Mouse (Mus musculus) myocyte (in vitro differentiated cells): Measurements from ENCODE around the gene Zbed4. TPM values are rescaled to one million over a fixed set of nuclear protein-coding genes. Genes with fewer than 3 reads are reported as not detected.
A peak's percentile ranks its signal among the peaks of the same experiment; 100 is the strongest.

Experiments used
- H3K27me3 ChIP-seq: one replicate; pipeline ENCODE4 v1.6.1; 2011; ENCODE audit not compliant: control insufficient read depth, insufficient read depth, insufficient read length
- H3K36me3 ChIP-seq: one replicate; pipeline ENCODE4 v1.6.1; 2011; ENCODE audit not compliant: control insufficient read depth, insufficient read depth
- H3K4me2 ChIP-seq: one replicate; pipeline ENCODE4 v1.6.1; 2011; ENCODE audit warnings: low read depth, control low read depth
- H3K4me3 ChIP-seq: one replicate; pipeline ENCODE4 v1.5.1; 2011; ENCODE audit warnings: mild to moderate bottlenecking, control low read depth, moderate library complexity
- H3K79me2 ChIP-seq: one replicate; pipeline ENCODE4 v1.6.1; 2011; ENCODE audit not compliant: control insufficient read depth, insufficient read depth
- H3ac ChIP-seq: one replicate; pipeline ENCODE4 v1.6.1; 2011; ENCODE audit not compliant: control insufficient read depth, insufficient read length
- CEBPB ChIP-seq: IDR thresholded peaks from 2 replicates; pipeline ENCODE4 v1.6.1; 2011; ENCODE audit warnings: mild to moderate bottlenecking, moderate library complexity; ENCODE audit not compliant: poor library complexity, insufficient read depth, severe bottlenecking
- E2F4 ChIP-seq: IDR thresholded peaks from one replicate; pipeline ENCODE4 v1.6.1; 2011; ENCODE audit warnings: mild to moderate bottlenecking, control low read depth, moderate library complexity; ENCODE audit not compliant: insufficient read depth
- MAX ChIP-seq: IDR thresholded peaks from one replicate; pipeline ENCODE4 v1.6.1; 2011; ENCODE audit warnings: low read depth, mild to moderate bottlenecking, control low read depth
- MYOD1 ChIP-seq, 3 experiments: IDR thresholded peaks; one replicate each; pipeline ENCODE4 v1.6.1; 2011; ENCODE audit warnings: control low read depth in 2 of 3, low read depth in 2 of 3, mild to moderate bottlenecking in 2 of 3, moderate library complexity in 1 of 3; ENCODE audit not compliant: insufficient read length in 2 of 3, control insufficient read depth in 1 of 3
- MYOG ChIP-seq, 3 experiments: IDR thresholded peaks; one replicate each; pipeline ENCODE4 v1.6.1; 2011; ENCODE audit warnings: control low read depth in 2 of 3, low read depth in 2 of 3, mild to moderate bottlenecking in 2 of 3; ENCODE audit not compliant: insufficient read length in 2 of 3, control insufficient read depth in 1 of 3, insufficient read depth in 1 of 3
- POLR2A ChIP-seq: IDR thresholded peaks from one replicate; pipeline ENCODE4 v1.6.1; 2011; ENCODE audit warnings: low read depth, mild to moderate bottlenecking, control low read depth, moderate library complexity; ENCODE audit not compliant: insufficient read length
- POLR2AphosphoS2 ChIP-seq: IDR thresholded peaks from one replicate; pipeline ENCODE4 v1.6.1; 2011; ENCODE audit warnings: low read depth, control low read depth; ENCODE audit not compliant: insufficient read length
- REST ChIP-seq: IDR thresholded peaks from one replicate; pipeline ENCODE4 v1.6.1; 2011; ENCODE audit warnings: mild to moderate bottlenecking, control low read depth, moderate library complexity; ENCODE audit not compliant: insufficient read depth, insufficient read length
- SRF ChIP-seq: IDR thresholded peaks from one replicate; pipeline ENCODE4 v1.6.1; 2011; ENCODE audit warnings: low read depth; ENCODE audit not compliant: control insufficient read depth, insufficient read length
- TCF12 ChIP-seq: IDR thresholded peaks from one replicate; pipeline ENCODE4 v1.6.1; 2011; ENCODE audit warnings: mild to moderate bottlenecking, control low read depth; ENCODE audit not compliant: poor library complexity, insufficient read depth, severe bottlenecking
- TCF3 ChIP-seq: IDR thresholded peaks from one replicate; pipeline ENCODE4 v1.6.1; 2011; ENCODE audit warnings: low read depth, control low read depth; ENCODE audit not compliant: insufficient read length
- USF1 ChIP-seq: IDR thresholded peaks from one replicate; pipeline ENCODE4 v1.6.1; 2011; ENCODE audit warnings: low read depth, mild to moderate bottlenecking, control low read depth, moderate library complexity
- polyA plus RNA-seq: library from polyadenylated mRNA; unstranded; fragments of >200 nt; fragmentation: generic; extraction: Trizol; gene quantifications from one replicate; pipeline ENCODE4 v1.2.1, GENCODE M21; 2012; ENCODE audit warnings: missing spikeins

Gene Zbed4
- polyA plus RNA-seq, 1 experiment, result 9.5 TPM

- Histone ChIP-seq H3ac (no peak overlapping the region), H3K36me3 (peaks cover 25% of the 10 kb centered on the region), H3K79me2 (peaks cover 17% of the 10 kb centered on the region), H3K4me2 (no peak overlapping the region), H3K27me3 (no peaks in the 10 kb centered on the region), H3K4me3 (no peak overlapping the region)
- TF ChIP-seq TCF3 (no peak), USF1 (no peak), TCF12 (no peak), MYOD1 (IDR thresholded peaks at IDR 0.05; ENCODE audit: control insufficient read depth in 1 of 3, insufficient read length in 2 of 3, low read depth in 2 of 3) (no peak), MAX (no peak), POLR2AphosphoS2 (no peak), CEBPB (no peak), E2F4 (no peak), SRF (no peak), REST (no peak), MYOG (IDR thresholded peaks at IDR 0.05; ENCODE audit: control insufficient read depth in 1 of 3, insufficient read depth in 1 of 3, insufficient read length in 2 of 3, low read depth in 2 of 3) (no peak), POLR2A (no peak)
Measured at GRCm38 (mm10) chr15:88815196-88815700, 63.8 kb downstream of the Zbed4 start.

GRCm38 (mm10) chr15:88819026-88819905 is 67.8 kb downstream of the Zbed4 start, which contains the start of the genes Alg12 and Creld2:
Gene Alg12 (minus strand): TSS chr15:88819318.
Gene Creld2 (plus strand): TSS chr15:88819646.
- TF ChIP-seq CEBPB (no peak), MAX (no peak), E2F4 (peak; percentile 31), MYOG (IDR thresholded peaks at IDR 0.05; ENCODE audit: control insufficient read depth in 1 of 3, insufficient read depth in 1 of 3, insufficient read length in 2 of 3, low read depth in 2 of 3) (peak in 2 of 3 experiments; percentile 64 to 79), SRF (peak; percentile 26), TCF12 (no peak), TCF3 (no peak), POLR2AphosphoS2 (peak; percentile 84), MYOD1 (IDR thresholded peaks at IDR 0.05; ENCODE audit: control insufficient read depth in 1 of 3, insufficient read length in 2 of 3, low read depth in 2 of 3) (peak in 2 of 3 experiments; percentile 52 to 83), POLR2A (peak; percentile 90), REST (no peak), USF1 (no peak)
- peaks cover 20% of the 10 kb centered on the region for H3K36me3 ChIP-seq
- no peaks in the 10 kb centered on the region for H3K27me3 ChIP-seq
- H3K4me3 ChIP-seq, result peak within 1 kb of the TSS; percentile 61
- H3K79me2 ChIP-seq, result peaks cover 20% of the 10 kb centered on the region
- H3K4me2 ChIP-seq, result peak within 1 kb of the TSS; percentile 96
- peak within 1 kb of the TSS; percentile 59 for H3ac ChIP-seq

GRCm38 (mm10) chr15:88819906-88820303 is 68.4 kb downstream of the Zbed4 start:
- TF ChIP-seq SRF, result no peak
- TF ChIP-seq MYOD1 (IDR thresholded peaks at IDR 0.05; ENCODE audit: control insufficient read depth in 1 of 3, insufficient read length in 2 of 3, low read depth in 2 of 3), result peak in 2 of 3 experiments; percentile 29 to 50
- H3K4me2 ChIP-seq, result peak overlapping the region; percentile 96
- H3K27me3 ChIP-seq, result no peaks in the 10 kb centered on the region
- H3K36me3 ChIP-seq, result peaks cover 16% of the 10 kb centered on the region
- peak overlapping the region; percentile 59 for H3ac ChIP-seq
- H3K79me2 ChIP-seq, result peaks cover 20% of the 10 kb centered on the region
- H3K4me3 ChIP-seq, result peak overlapping the region; percentile 61

GRCm38 (mm10) chr15:88821403-88821802 is 69.9 kb downstream of the Zbed4 start:
- Histone ChIP-seq H3K4me2 (no peak overlapping the region), H3ac (no peak overlapping the region), H3K4me3 (peak overlapping the region; percentile 61), H3K36me3 (peaks cover 13% of the 10 kb centered on the region), H3K79me2 (peaks cover 20% of the 10 kb centered on the region), H3K27me3 (no peaks in the 10 kb centered on the region)
- TF ChIP-seq MYOD1 (IDR thresholded peaks at IDR 0.05; ENCODE audit: control insufficient read depth in 1 of 3, insufficient read length in 2 of 3, low read depth in 2 of 3) (no peak), MYOG (IDR thresholded peaks at IDR 0.05; ENCODE audit: control insufficient read depth in 1 of 3, insufficient read depth in 1 of 3, insufficient read length in 2 of 3, low read depth in 2 of 3) (no peak), REST (no peak), CEBPB (no peak), TCF3 (no peak), USF1 (no peak), E2F4 (no peak), POLR2AphosphoS2 (no peak), MAX (no peak), SRF (no peak), POLR2A (no peak), TCF12 (no peak)
